Mouse (Mus musculus): ENCODE results near the gene Egln3. TPM values are rescaled to one million over a fixed set of nuclear protein-coding genes. Genes with fewer than 3 reads are reported as not detected.

Egln3 gene
- total RNA-seq, 1 experiment, result 3.9 TPM

- TF ChIP-seq ZC3H11A (IDR thresholded peaks at IDR 0.05; ENCODE audit: borderline replicate concordance, low read depth, low read length) (no peak), ZNF384 (IDR thresholded peaks at IDR 0.05; ENCODE audit: low read depth, low read length) (no peak), CHD2 (IDR thresholded peaks at IDR 0.05; ENCODE audit: low read depth, low read length) (no peak), MAFK (IDR thresholded peaks at IDR 0.05; ENCODE audit: insufficient read depth, low read depth, low read length) (no peak), HCFC1 (IDR thresholded peaks at IDR 0.05; ENCODE audit: borderline replicate concordance, insufficient read depth, low read length) (no peak)
- H3K9me3 ChIP-seq (ENCODE audit: control insufficient read depth, insufficient read depth, low read depth, low read length), result no peaks in the 10 kb centered on the region
- no peaks in the 10 kb centered on the region for H3K4me1 ChIP-seq (ENCODE audit: control insufficient read depth in 2 of 2, insufficient read depth in 2 of 2, low read length in 2 of 2, poor library complexity in 1 of 2)
- H3K4me3 ChIP-seq (ENCODE audit: insufficient read depth in 1 of 2, low read depth in 1 of 2, low read length in 2 of 2, poor library complexity in 1 of 2, severe bottlenecking in 1 of 2), result no peak overlapping the region
- no peaks in the 10 kb centered on the region for H3K36me3 ChIP-seq (ENCODE audit: control insufficient read depth, insufficient read depth, low read length, poor library complexity, severe bottlenecking)
- no peak for DNase-seq (ENCODE audit: low read depth, low spot score)
- H3K27ac ChIP-seq (ENCODE audit: insufficient read depth, low read depth, low read length, poor library complexity, severe bottlenecking), result no peak overlapping the region
- no peak overlapping the region for H3K9ac ChIP-seq (ENCODE audit: insufficient read depth, low read depth, low read length, poor library complexity, severe bottlenecking)
- in situ Hi-C loops (cut with MboI; ENCODE audit: low sequenced_read_pairs in 2 of 2, unreplicated experiment in 2 of 2), result no loop called here
Measured at GRCm38 (mm10) chr12:54213230-54213629, 9.6 kb upstream of the Egln3 start.

GRCm38 (mm10) chr12:54209182-54209563, 5.5 kb upstream of the Egln3 start:
- no peak overlapping the region for H3K4me3 ChIP-seq (ENCODE audit: insufficient read depth in 1 of 2, low read depth in 1 of 2, low read length in 2 of 2, poor library complexity in 1 of 2, severe bottlenecking in 1 of 2)
- no peaks in the 10 kb centered on the region for H3K36me3 ChIP-seq (ENCODE audit: control insufficient read depth, insufficient read depth, low read length, poor library complexity, severe bottlenecking)
- H3K9ac ChIP-seq (ENCODE audit: insufficient read depth, low read depth, low read length, poor library complexity, severe bottlenecking), result no peak overlapping the region
- TF ChIP-seq HCFC1 (IDR thresholded peaks at IDR 0.05; ENCODE audit: borderline replicate concordance, insufficient read depth, low read length), result no peak
- TF ChIP-seq CHD2 (IDR thresholded peaks at IDR 0.05; ENCODE audit: low read depth, low read length), result no peak
- TF ChIP-seq ZC3H11A (IDR thresholded peaks at IDR 0.05; ENCODE audit: borderline replicate concordance, low read depth, low read length), result no peak
- TF ChIP-seq MAFK (IDR thresholded peaks at IDR 0.05; ENCODE audit: insufficient read depth, low read depth, low read length), result no peak
- no peak for TF ChIP-seq ZNF384 (IDR thresholded peaks at IDR 0.05; ENCODE audit: low read depth, low read length)
- no peak for DNase-seq (ENCODE audit: low read depth, low spot score)
- in situ Hi-C loops (cut with MboI; ENCODE audit: low sequenced_read_pairs in 2 of 2, unreplicated experiment in 2 of 2), result no loop called here
- no peak overlapping the region for H3K27ac ChIP-seq (ENCODE audit: insufficient read depth, low read depth, low read length, poor library complexity, severe bottlenecking)
- H3K9me3 ChIP-seq (ENCODE audit: control insufficient read depth, insufficient read depth, low read depth, low read length), result no peaks in the 10 kb centered on the region
- H3K4me1 ChIP-seq (ENCODE audit: control insufficient read depth in 2 of 2, insufficient read depth in 2 of 2, low read length in 2 of 2, poor library complexity in 1 of 2), result no peaks in the 10 kb centered on the region

GRCm38 (mm10) chr12:54208433-54209181, 4.9 kb upstream of the Egln3 start:
- in situ Hi-C loops (cut with MboI; ENCODE audit: low sequenced_read_pairs in 2 of 2, unreplicated experiment in 2 of 2), result no loop called here
- H3K9ac ChIP-seq (ENCODE audit: insufficient read depth, low read depth, low read length, poor library complexity, severe bottlenecking), result no peak overlapping the region
- no peaks in the 10 kb centered on the region for H3K36me3 ChIP-seq (ENCODE audit: control insufficient read depth, insufficient read depth, low read length, poor library complexity, severe bottlenecking)
- H3K4me1 ChIP-seq (ENCODE audit: control insufficient read depth in 2 of 2, insufficient read depth in 2 of 2, low read length in 2 of 2, poor library complexity in 1 of 2), result no peaks in the 10 kb centered on the region
- H3K9me3 ChIP-seq (ENCODE audit: control insufficient read depth, insufficient read depth, low read depth, low read length), result no peaks in the 10 kb centered on the region
- TF ChIP-seq HCFC1 (IDR thresholded peaks at IDR 0.05; ENCODE audit: borderline replicate concordance, insufficient read depth, low read length) (no peak), MAFK (IDR thresholded peaks at IDR 0.05; ENCODE audit: insufficient read depth, low read depth, low read length) (no peak), ZNF384 (IDR thresholded peaks at IDR 0.05; ENCODE audit: low read depth, low read length) (no peak), ZC3H11A (IDR thresholded peaks at IDR 0.05; ENCODE audit: borderline replicate concordance, low read depth, low read length) (no peak), CHD2 (IDR thresholded peaks at IDR 0.05; ENCODE audit: low read depth, low read length) (no peak)
- H3K27ac ChIP-seq (ENCODE audit: insufficient read depth, low read depth, low read length, poor library complexity, severe bottlenecking), result no peak overlapping the region
- no peak for DNase-seq (ENCODE audit: low read depth, low spot score)
- H3K4me3 ChIP-seq (ENCODE audit: insufficient read depth in 1 of 2, low read depth in 1 of 2, low read length in 2 of 2, poor library complexity in 1 of 2, severe bottlenecking in 1 of 2), result no peak overlapping the region

- no peak for TF ChIP-seq CHD2 (IDR thresholded peaks at IDR 0.05; ENCODE audit: low read depth, low read length)
- no peak for TF ChIP-seq ZNF384 (IDR thresholded peaks at IDR 0.05; ENCODE audit: low read depth, low read length)
- no peak for TF ChIP-seq HCFC1 (IDR thresholded peaks at IDR 0.05; ENCODE audit: borderline replicate concordance, insufficient read depth, low read length)
- TF ChIP-seq ZC3H11A (IDR thresholded peaks at IDR 0.05; ENCODE audit: borderline replicate concordance, low read depth, low read length), result no peak
- no peak for TF ChIP-seq MAFK (IDR thresholded peaks at IDR 0.05; ENCODE audit: insufficient read depth, low read depth, low read length)
- in situ Hi-C loops (cut with MboI; ENCODE audit: low sequenced_read_pairs in 2 of 2, unreplicated experiment in 2 of 2), result no loop called here
- Histone ChIP-seq H3K9me3 (ENCODE audit: control insufficient read depth, insufficient read depth, low read depth, low read length) (no peaks in the 10 kb centered on the region), H3K4me1 (ENCODE audit: control insufficient read depth in 2 of 2, insufficient read depth in 2 of 2, low read length in 2 of 2, poor library complexity in 1 of 2) (no peaks in the 10 kb centered on the region), H3K9ac (ENCODE audit: insufficient read depth, low read depth, low read length, poor library complexity, severe bottlenecking) (no peak overlapping the region), H3K36me3 (ENCODE audit: control insufficient read depth, insufficient read depth, low read length, poor library complexity, severe bottlenecking) (no peaks in the 10 kb centered on the region), H3K4me3 (ENCODE audit: insufficient read depth in 1 of 2, low read depth in 1 of 2, low read length in 2 of 2, poor library complexity in 1 of 2, severe bottlenecking in 1 of 2) (no peak overlapping the region), H3K27ac (ENCODE audit: insufficient read depth, low read depth, low read length, poor library complexity, severe bottlenecking) (no peak overlapping the region)
- no peak for DNase-seq (ENCODE audit: low read depth, low spot score)
Measured at GRCm38 (mm10) chr12:54205731-54206130, 2.1 kb upstream of the Egln3 start.
